Mouse (Mus musculus) heart, adult 18-20 months (tissue): ENCODE results near the gene Gzma. TPM values are rescaled to one million over a fixed set of nuclear protein-coding genes. Genes with fewer than 3 reads are reported as not detected.

Source experiments
- DNase-seq, 2 experiments: peaks; one replicate each; pipeline ENCODE4 v3.0.0; 2021 to 2022; ENCODE audit warnings: mixed read lengths in 1 of 2
- long read RNA-seq, 2 experiments: library from polyadenylated mRNA; stranded (forward); transcript quantifications; one replicate each; pipeline ENCODE4 v2.0.0; 2021
- total RNA-seq, 2 experiments: library from RNA; stranded (reverse); gene quantifications; 2 replicates each; pipeline ENCODE4 v1.2.3; 2021

The Gzma gene
- total RNA-seq, result 1 to 10 TPM in 1 of 2 experiments, under 1 TPM in 1; 0.62 to 1.2 TPM
- long read RNA-seq, experiment 1, partial matches to known transcripts, result 1 of 1 reads
- long read RNA-seq, experiment 1, other reads (novel, unspliced or antisense), result 0 of 1 reads
- long read RNA-seq, experiment 2, result 0 reads

DNA sequence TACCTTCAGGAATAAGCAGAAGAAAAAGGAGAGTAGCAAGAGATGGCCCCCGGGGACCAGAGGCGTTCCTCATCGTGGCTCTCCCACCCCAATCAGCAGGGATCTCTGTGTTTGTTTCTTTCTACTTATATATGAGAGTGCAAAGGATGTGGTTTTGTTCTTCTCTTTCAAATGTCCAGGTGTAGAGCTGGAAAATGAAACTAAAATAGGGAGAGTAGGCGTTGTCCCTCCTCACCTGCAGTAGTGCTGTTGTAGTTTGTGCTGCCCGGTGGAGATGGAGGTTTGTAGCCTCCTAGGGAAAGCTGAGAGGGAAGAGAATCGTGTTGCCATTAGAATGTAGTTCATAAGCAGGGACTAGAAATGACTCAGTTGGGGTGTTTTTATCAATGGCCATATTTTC, at the start of gene Gzma:
TSS of gene Gzma (minus strand) at position 103 of the 400 bp plus-strand sequence.
- DNase-seq, result no peak

GRCm38 (mm10) chr13:113139597-113139996, 38.8 kb upstream of the Gzma start:
- no peak for DNase-seq

- no peak for DNase-seq
Observed at GRCm38 (mm10) chr13:113129974-113130373, 29.2 kb upstream of the Gzma start.

- no peak for DNase-seq
Observed at GRCm38 (mm10) chr13:113121326-113121725, 20.5 kb upstream of the Gzma start.

- DNase-seq, result no peak
Observed at GRCm38 (mm10) chr13:113120324-113121237, 19.8 kb upstream of the Gzma start.

DNA sequence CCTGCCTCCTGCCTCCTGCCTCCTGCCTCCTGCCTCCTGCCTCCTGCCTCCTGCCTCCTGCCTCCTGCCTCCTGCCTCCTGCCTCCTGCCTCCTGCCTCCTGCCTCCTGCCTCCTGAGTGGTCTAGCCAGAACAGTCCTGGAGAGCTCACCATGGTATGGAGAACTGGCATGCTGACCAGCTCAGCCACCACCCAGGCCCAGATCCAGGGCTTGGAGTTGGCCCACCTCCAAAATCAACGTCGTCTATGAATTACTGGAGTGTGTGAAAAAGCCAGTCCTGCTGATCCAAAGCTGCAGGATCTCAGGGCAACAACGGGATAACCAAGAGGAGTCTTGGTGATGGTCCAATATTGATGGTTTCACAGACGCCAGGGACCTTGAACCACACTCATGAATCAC, 18.2 kb upstream of the Gzma start:
- DNase-seq, result no peak

GRCm38 (mm10) chr13:113104759-113105158, 4.0 kb upstream of the Gzma start:
- no peak for DNase-seq

DNA sequence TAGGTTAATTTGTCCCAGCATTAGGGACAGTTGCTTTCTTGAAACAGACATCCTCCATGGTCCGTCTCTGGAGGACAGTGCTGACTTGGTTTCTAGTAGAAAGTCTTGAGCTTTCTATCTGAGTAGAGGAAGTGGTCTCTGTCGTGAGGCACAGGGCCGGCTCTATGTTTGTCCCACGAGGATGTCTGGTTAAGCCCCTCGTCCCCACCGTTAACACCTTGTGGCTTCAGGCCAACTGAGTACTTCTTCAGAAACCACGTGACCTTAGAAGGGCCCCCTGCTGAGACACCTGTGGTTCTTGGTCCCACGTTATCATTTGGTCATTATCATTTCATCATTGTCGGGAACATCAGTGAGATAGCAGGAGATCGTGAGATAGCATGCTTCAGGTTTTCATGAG, 1.0 kb upstream of the Gzma start:
- no peak for DNase-seq

- no peak for DNase-seq
Observed at GRCm38 (mm10) chr13:113098406-113098805, 2.4 kb downstream of the Gzma start.

DNA sequence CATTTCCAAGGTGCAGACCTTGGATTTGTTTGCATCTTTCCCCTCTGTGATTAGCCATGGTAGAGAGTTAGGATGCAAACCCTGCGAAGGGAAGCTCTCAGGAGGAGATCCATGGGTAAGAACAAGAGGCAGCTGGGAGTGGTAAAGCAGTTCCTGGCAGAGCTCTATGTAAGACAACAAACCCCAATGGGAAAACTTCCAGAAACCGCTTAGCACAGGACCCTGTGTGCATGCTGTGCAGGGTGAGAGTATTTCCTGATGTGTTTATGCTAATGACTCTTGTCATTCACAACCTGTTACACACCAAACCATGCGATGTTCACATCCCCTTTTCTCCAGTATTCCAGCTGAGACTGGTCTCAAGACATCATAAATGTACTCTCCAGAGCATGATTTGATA, 3.8 kb downstream of the Gzma start:
- DNase-seq, result no peak

GRCm38 (mm10) chr13:113094618-113095017, 6.2 kb downstream of the Gzma start:
- no peak for DNase-seq

DNA sequence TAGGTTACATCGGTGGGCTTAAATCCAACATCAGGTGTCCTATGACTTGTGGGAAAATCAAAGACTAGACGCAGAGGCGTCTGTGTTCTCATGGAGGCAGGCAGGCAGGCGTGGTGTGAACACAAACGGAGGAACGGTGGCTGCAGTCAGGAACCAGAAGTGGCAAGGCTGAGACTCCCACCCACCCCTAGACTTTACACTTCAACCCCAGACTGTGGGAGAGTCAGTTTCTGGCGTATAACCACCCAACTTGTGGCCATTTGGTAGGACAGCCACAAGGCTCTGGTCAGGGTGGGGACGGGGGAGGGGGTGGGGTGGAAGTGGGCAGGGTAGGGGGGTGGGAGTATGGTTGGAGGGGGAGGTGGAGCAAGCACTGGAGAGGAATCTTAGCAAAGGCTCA, 10.3 kb downstream of the Gzma start:
- no peak for DNase-seq

- DNase-seq, result no peak
Observed at GRCm38 (mm10) chr13:113087226-113088017, 13.4 kb downstream of the Gzma start.

DNA sequence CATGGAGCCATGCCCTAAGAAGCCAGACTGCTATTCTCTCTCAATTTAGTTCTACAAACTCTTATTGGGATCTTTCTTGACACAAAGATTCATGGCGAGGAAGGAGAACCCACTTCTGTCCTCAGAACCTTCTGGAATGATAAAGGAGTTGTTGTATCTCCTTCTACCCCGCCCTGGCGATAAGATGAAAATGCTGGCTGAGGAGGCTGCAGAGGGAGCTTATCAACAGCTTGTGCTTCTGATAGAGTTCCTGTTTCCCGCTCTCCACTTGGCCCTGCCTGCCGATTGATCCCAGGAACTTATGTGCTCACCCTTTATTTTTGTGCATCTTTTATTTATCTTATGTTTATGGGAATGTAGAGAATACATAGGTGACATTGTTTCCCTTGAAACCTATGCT, 16.0 kb downstream of the Gzma start:
- DNase-seq, result no peak

GRCm38 (mm10) chr13:113082101-113082500, 18.7 kb downstream of the Gzma start:
- no peak for DNase-seq

DNA sequence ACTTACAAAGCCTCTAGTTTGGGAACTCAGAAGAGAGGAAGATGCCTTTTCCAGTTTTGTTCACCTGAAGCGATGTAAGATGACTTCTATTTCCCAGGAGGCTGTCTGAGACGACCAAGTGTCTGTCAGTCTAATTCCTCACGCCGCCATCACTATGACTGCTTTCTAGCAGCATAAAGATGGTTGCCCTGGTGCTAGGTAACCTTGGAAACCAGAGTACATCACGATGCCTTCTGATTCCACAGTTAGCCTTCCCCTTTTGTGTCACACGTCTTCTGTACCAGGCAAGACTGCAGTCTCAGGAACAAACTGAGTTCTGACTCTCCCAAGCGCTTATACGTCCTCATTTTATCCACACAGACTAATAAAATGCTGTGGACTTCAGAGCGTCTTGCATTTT, 21.8 kb downstream of the Gzma start:
- DNase-seq, result no peak

- DNase-seq, result no peak
Observed at GRCm38 (mm10) chr13:113064542-113064941, 36.2 kb downstream of the Gzma start.

- no peak for DNase-seq
Observed at GRCm38 (mm10) chr13:113061746-113062145, 39.0 kb downstream of the Gzma start.

- DNase-seq, result no peak
Observed at GRCm38 (mm10) chr13:113055826-113056225, 45.0 kb downstream of the Gzma start.

DNA sequence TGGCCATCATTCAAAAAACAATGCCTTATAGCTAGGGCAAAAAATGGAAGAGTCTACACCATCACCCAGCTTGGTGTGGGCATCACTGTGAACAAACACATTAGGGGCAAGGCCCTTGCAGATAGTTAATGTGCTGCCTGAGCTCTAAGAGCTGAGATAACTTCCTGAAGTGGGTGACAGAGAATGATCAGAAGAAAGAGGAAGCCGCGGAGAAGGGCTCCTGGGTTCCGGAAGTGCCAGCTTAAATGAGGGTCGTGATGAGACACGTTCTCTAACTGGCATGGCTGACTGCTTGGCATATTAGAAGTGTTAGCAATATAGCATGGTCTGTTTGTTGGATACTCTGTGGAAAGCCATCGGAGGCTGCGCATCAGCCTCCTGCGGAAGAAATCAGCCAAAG, 46.6 kb downstream of the Gzma start:
- no peak for DNase-seq

DNA sequence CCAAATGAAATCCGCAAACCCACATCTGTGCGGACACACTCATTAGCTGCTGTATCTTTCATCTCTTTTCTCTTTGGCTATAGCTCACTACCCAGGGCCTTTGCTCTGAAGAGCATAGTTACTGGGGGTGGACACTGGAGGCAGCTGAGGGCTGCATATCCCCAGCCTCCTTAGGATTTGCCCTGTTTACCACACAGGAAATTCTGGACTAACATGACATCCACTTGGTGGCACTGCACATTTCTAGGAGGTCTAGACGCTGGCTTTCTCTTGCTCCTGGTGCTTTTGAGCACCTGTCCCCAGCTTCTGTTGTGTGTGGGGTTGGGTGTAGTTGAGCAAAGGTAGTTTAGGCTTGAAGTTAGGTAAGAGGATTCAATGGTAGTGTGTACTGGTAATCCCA, 53.1 kb downstream of the Gzma start:
- no peak for DNase-seq

- no peak for DNase-seq
Observed at GRCm38 (mm10) chr13:113047018-113047417, 53.8 kb downstream of the Gzma start.
